Mouse (Mus musculus) left cerebral cortex, adult 18-20 months (tissue): ENCODE measurements around the gene Csnk1e. TPM values are rescaled to one million over a fixed set of nuclear protein-coding genes. Genes with fewer than 3 reads are reported as not detected.
"Not testable (repeated sequence)": the region's sequence is repeated elsewhere in the genome, so short reads cannot be mapped to it uniquely, and the experiment has no call there.

ENCODE experiments used
- DNase-seq, 2 experiments: peaks; one replicate each; pipeline ENCODE4 v3.0.0; 2021 to 2022; ENCODE audit warnings: low spot score in 2 of 2, mixed read lengths in 1 of 2
- long read RNA-seq, 2 experiments: library from polyadenylated mRNA; stranded (forward); transcript quantifications; one replicate each; pipeline ENCODE4 v2.0.0; 2021
- total RNA-seq, 2 experiments: library from RNA; stranded (reverse); gene quantifications; 2 replicates each; pipeline ENCODE4 v1.2.3; 2021

Csnk1e gene
- 100 to 1,000 TPM; 135 to 149 TPM for total RNA-seq
- long read RNA-seq, experiment 1, transcript Csnk1e-202 (11 exons, 1,391 nt): major isoform, 93 of 151 reads
- long read RNA-seq, experiment 1, transcript Csnk1e-201 (11 exons, 2,694 nt): minor isoform, 25 of 151 reads
- long read RNA-seq, experiment 1, partial matches to known transcripts: 16 of 151 reads
- long read RNA-seq, experiment 1, other reads (novel, unspliced or antisense): 14 of 151 reads
- long read RNA-seq, experiment 2, transcript Csnk1e-202 (11 exons, 1,391 nt): major isoform, 83 of 123 reads
- long read RNA-seq, experiment 2, transcript Csnk1e-201 (11 exons, 2,694 nt): minor isoform, 10 of 123 reads
- long read RNA-seq, experiment 2, partial matches to known transcripts: 13 of 123 reads
- long read RNA-seq, experiment 2, other reads (novel, unspliced or antisense): 15 of 123 reads

DNA sequence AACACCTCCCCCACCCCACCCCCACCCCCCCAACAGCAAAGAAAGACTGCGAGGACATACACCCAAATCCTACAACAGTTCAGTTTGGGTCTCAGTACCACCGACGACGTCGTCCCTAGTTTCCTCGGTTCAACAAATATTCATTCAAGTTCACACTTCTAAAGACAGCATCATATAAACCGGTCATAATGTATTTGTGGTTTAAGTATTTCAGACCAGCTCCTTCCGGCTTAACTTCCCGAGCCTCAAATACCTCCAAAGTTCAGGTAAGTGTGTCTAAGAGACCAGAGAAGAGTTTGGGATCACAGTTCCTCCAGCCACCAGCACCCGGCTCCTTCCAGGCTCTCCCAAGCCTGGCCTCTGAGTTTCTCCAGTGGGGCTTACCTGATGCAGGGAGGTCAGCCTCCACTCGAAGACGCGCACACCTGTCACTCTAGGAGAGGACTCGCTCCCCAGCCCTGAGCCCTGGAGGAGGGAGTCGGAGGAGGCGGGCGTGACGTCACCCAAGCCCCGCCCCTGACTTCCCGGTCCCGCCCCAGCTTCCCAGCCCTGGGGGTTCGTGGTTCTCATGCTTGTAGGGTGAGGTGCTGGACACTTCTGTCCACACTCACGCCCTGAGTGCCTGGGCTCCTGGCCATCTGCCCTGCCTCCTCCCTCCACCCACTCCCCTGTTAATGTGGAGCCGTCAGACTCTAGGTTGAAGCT lies at the start of gene Csnk1e:
Gene Csnk1e, minus strand, starts transcription at position 461 of the 705 bp plus-strand sequence.
- DNase-seq: peak in 1 of 2 experiments; percentile 39

DNA sequence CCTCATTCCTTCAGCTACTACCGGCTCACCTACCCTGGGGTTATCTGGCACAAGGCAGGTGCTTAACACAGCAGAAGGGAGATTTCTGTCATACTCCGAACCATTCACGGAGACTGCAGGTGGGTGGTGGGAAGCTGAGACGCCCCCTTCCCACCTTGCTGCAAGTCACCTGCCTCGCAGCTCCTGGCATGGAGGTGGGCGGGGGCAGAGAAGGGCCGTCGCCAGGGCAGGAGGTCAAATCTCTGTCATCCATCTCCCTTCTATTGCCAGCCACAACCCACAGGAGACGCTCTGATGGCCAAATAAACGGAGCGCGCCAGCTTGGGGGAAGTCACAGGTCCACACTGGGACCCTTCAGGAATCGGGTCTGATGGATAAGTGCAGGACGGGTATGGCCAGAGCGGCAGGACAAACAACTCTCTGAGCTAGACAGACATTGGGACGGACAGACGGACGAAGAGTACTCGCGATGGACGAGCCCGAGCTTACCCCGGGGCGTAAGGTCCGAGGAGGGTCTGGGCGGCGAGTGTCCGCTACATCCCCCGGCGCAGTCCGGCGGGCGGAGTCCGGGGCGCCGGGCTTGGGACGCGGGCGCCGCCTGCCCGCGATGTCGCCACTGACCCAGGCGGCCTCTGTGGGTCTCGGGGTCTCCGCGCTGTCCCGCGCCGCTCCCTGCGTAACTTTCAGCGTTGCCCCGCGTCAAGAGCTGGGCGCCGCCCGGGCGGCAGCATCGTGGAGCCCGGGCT lies 49.5 kb upstream of the Csnk1e start, which contains the start of gene Kcnj4:
Gene Kcnj4, minus strand, starts transcription at position 535 of the 746 bp plus-strand sequence.
- no peak for DNase-seq

GRCm38 (mm10) chr15:79503438-79503837 lies 48.1 kb upstream of the Csnk1e start:
- DNase-seq: no peak

DNA sequence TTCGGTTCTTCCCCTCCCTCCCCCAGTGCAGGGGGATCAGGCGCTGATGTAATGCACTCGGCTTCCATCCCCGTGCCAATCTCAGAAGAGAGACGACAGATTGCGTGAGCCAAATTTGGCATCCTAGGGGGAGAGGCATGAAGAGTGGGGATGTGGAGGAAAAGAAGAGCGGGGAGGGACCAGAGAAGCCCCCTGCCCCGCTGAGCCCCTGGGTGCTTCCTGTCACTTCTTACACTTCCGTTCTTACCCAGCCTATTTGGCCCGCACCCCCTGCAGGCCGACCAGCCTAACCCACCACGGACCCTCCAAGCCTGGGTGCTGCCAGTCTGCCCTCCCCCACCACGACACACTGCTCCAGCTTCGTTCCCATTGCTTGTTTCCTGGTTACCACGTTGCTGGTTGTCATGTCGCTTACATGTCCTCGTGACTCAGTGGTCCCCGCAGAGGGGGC lies 47.5 kb upstream of the Csnk1e start:
- peak; percentile 65 to 73 for DNase-seq

DNA sequence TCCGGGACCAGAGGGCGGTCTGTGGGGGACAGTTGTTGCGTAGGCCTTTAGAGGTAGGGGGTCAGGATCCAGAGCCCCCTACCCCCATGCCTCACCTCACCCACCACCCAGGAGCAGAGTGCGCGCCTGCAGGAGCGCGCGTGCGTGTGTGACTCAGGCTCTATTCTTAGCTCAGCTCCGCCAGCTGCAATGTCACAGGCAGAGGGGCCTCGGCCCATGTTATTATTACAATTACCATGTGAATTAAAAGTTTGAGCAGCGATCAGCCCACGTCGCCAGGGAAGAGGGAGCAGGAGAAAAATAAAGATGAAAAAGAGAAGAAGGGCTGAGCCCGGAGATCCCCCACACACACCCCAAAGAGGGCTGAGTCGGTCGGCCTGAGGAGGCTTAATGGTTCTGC lies 44.7 kb upstream of the Csnk1e start:
- no peak for DNase-seq

- peak; percentile 57 to 75 for DNase-seq
These were observed 38.2 kb upstream of the Csnk1e start for GRCm38 (mm10) chr15:79493527-79493926.

GRCm38 (mm10) chr15:79489463-79489862 lies 34.1 kb upstream of the Csnk1e start:
- DNase-seq: no peak

- peak; percentile 66 to 74 for DNase-seq
These were observed 25.9 kb upstream of the Csnk1e start for GRCm38 (mm10) chr15:79481181-79481688.

DNA sequence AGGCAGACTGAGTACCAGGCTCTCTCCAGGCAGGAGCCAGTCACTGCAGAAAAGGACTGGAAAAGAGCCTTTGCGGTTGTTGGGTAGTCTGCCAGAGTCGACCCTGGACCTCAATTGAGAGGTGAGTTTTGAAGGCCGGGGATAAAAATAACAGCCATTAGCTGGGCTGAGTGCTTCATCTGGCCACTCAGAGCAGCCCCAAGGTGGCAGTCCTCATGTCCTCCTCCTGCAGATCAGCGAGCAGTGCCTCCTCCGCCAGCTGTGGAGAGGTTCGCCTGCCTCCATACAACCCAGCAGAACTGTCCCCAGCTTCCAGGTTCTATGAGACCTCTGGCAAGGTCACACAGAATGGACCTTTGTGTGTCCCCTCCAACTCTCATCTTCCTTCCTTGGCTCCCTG lies 21.9 kb upstream of the Csnk1e start:
- DNase-seq: no peak

- no peak for DNase-seq
These were observed 18.4 kb upstream of the Csnk1e start for GRCm38 (mm10) chr15:79473638-79474355.

- no peak for DNase-seq
These were observed 17.7 kb upstream of the Csnk1e start for GRCm38 (mm10) chr15:79473042-79473441.

- peak in 1 of 2 experiments; percentile 60 for DNase-seq
These were observed 15.7 kb upstream of the Csnk1e start for GRCm38 (mm10) chr15:79471095-79471494.

GRCm38 (mm10) chr15:79470583-79470982 lies 15.2 kb upstream of the Csnk1e start:
- DNase-seq: no peak

- no peak for DNase-seq
These were observed 14.2 kb upstream of the Csnk1e start for GRCm38 (mm10) chr15:79469577-79469976.

GRCm38 (mm10) chr15:79466601-79467286 lies 11.4 kb upstream of the Csnk1e start:
- peak; percentile 85 to 93 for DNase-seq

DNA sequence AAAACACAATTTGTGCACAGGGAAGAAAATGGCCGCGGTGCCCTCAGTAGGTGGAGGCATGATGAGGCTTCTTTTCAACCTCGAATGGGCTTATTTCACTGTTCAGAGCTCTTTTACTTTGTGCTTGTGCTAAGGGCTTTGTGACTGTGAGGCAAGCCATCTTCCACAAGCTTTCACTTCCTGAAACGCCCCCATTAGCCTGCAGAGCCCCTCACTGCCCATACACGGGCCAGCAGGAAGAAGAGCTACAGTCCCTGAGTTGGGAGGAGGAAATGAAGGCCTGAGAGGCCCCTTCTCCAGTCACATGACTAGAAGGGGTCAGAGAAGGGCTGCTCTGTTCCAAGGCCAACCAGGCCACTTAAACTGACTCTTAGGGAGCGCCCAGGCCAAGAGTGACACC lies 1.2 kb upstream of the Csnk1e start:
- no peak for DNase-seq

DNA sequence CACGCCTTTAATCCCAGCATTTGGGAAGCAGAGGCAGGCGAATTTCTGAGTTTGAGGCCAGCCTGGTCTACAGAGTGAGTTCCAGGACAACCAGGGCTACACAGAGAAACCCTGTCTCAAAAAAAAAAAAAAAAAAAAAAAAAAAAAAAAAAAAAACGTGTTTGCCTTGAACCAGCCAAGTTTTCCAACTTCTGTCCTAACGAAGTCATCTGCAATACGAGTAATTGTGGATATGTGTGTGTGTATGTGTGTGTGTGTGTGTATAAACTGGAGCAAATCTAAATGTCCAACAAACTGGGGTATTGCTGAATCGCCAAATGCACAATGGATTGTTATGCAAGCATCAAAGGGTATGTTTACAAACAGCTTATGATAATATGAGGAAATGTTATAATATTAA lies 738 bp upstream of the Csnk1e start:
- not testable (repeated sequence) for DNase-seq

DNA sequence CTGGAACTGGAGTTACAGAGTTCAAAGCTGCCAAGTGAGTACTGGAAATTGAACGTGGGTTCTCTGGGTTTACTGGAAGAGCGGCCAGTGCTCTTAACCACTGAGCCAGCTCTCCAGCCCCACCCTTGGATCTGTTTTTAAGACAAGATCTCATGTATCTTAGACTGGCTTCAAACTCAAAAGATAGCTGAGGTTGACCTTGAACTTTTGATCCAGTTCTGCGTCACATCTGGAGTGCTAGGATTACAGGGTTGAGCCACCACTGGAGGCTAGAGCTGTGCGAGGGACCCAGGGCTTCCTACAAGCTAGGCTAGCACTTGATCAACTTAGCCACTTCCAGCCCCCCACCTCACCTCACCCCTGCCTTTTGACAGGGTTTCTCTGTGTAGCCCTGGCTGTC lies 1.5 kb downstream of the Csnk1e start:
- no peak for DNase-seq

DNA sequence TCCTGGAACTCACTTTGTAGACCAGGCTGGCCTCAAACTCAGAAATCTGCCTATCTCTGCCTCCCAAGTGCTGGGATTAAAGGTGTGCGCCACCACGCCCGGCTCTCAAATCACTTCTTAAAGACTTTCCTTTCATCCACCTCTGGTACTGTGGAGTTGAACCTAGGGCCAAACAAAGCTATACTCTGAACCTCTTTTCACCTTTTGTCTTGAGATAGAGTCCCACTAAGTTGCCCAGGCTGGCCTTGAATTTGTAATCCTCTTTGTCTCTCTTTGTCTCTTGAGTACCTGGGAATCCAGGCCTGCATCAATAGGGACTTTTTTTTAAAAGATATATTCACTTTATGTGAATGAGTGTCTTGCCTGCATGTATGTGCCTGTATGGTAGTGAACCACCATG lies 7.3 kb downstream of the Csnk1e start:
- DNase-seq: no peak
